Mouse (Mus musculus): ENCODE data around the gene Ankrd63. TPM values are rescaled to one million over a fixed set of nuclear protein-coding genes. Genes with fewer than 3 reads are reported as not detected.
A peak's percentile ranks its signal among the peaks of the same experiment; 100 is the strongest.

The Ankrd63 gene
- 0.06 and 0.11 TPM in 2 replicates for polyA plus RNA-seq (2015; fragmentation: Nextera tagmentation; extraction: Ambion mirVana)

DNA sequence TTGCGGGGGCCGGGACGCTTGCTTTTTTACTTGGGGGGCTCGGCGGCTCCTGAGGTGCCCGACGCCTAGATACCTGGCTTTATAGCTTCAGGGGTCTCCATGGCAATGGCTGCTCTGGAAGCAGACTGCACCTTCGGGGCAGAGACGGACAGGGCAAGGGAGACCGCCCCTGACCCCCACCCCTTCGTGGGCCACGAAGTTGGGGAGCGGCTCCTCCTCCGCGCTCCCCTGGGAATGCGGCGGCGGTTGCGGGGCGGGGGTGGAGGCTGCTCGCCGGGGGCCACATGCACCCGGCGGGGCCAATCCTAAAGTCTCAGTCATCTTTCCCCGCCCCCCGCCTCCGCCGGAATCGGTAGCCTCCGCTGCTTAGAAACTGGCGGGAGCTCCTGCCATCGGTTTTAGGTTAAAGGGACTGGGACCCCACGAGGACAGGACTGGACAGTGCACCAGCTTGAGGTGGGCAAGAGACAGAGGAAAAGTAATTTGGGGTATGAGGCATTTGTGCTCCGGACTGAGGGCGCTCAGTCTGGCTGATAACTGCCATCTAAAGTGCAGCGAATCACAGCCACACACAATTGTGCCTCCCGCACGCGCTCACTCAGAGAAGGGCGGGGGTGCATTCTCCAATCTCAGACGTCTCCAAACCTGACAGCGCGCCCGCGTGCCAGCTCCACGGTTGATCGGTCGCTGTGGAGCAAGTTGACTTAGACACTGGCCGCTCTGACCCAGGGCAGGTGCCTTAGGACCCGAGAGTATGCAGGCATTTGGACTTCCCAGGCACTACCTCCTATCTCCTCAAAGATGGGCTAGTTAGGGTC, at the start of gene Ankrd63:
Ankrd63 (minus strand) TSS at position 51 of the 818 bp plus-strand sequence.
- Histone ChIP-seq H3K27ac (ENCODE audit: low read length) (no peak within 1 kb of the TSS), H3K4me2 (ENCODE audit: low read depth, low read length) (peak within 1 kb of the TSS; percentile 68), H3K4me3 (ENCODE audit: low read length) (peak within 1 kb of the TSS; percentile 45), H3K9ac (ENCODE audit: low read length) (peak within 1 kb of the TSS; percentile 44), H3K4me1 (replicated peaks; ENCODE audit: control insufficient read depth, insufficient read depth, low read length) (peaks cover 27% of the 10 kb centered on the region), H3K36me3 (ENCODE audit: control insufficient read depth, insufficient read depth, low read length) (no peaks in the 10 kb centered on the region), H3K9me3 (ENCODE audit: control insufficient read depth, low read length) (no peaks in the 10 kb centered on the region), H3K27me3 (ENCODE audit: control insufficient read depth, insufficient read depth, low read depth, low read length) (peaks cover 90% of the 10 kb centered on the region)
- no peak for ATAC-seq (ENCODE audit: low read depth)
- 1% methylated on average over 50 of the region's 50 CpGs for WGBS

- Histone ChIP-seq H3K36me3 (ENCODE audit: control insufficient read depth, insufficient read depth, low read length) (no peaks in the 10 kb centered on the region), H3K27ac (ENCODE audit: low read length) (no peak overlapping the region), H3K4me1 (replicated peaks; ENCODE audit: control insufficient read depth, insufficient read depth, low read length) (peaks cover 17% of the 10 kb centered on the region), H3K4me2 (ENCODE audit: low read depth, low read length) (no peak overlapping the region), H3K9me3 (ENCODE audit: control insufficient read depth, low read length) (no peaks in the 10 kb centered on the region), H3K4me3 (ENCODE audit: low read length) (no peak overlapping the region), H3K9ac (ENCODE audit: low read length) (no peak overlapping the region), H3K27me3 (ENCODE audit: control insufficient read depth, insufficient read depth, low read depth, low read length) (no peaks in the 10 kb centered on the region)
- 54% methylated on average over 3 of the region's 4 CpGs for WGBS
- ATAC-seq (ENCODE audit: low read depth), result no peak
Observed at GRCm38 (mm10) chr2:118752792-118753108, 49.0 kb upstream of the Ankrd63 start.

GRCm38 (mm10) chr2:118751896-118752791, 48.4 kb upstream of the Ankrd63 start:
- Histone ChIP-seq H3K4me2 (ENCODE audit: low read depth, low read length) (no peak overlapping the region), H3K4me3 (ENCODE audit: low read length) (no peak overlapping the region), H3K27ac (ENCODE audit: low read length) (no peak overlapping the region), H3K36me3 (ENCODE audit: control insufficient read depth, insufficient read depth, low read length) (no peaks in the 10 kb centered on the region), H3K9ac (ENCODE audit: low read length) (no peak overlapping the region), H3K4me1 (replicated peaks; ENCODE audit: control insufficient read depth, insufficient read depth, low read length) (peaks cover 23% of the 10 kb centered on the region), H3K27me3 (ENCODE audit: control insufficient read depth, insufficient read depth, low read depth, low read length) (no peaks in the 10 kb centered on the region), H3K9me3 (ENCODE audit: control insufficient read depth, low read length) (no peaks in the 10 kb centered on the region)
- 62% methylated on average over 16 of the region's 16 CpGs for WGBS
- no peak for ATAC-seq (ENCODE audit: low read depth)

GRCm38 (mm10) chr2:118750476-118750875, 46.7 kb upstream of the Ankrd63 start:
- H3K4me2 ChIP-seq (ENCODE audit: low read depth, low read length), result no peak overlapping the region
- H3K27me3 ChIP-seq (ENCODE audit: control insufficient read depth, insufficient read depth, low read depth, low read length), result no peaks in the 10 kb centered on the region
- no peak overlapping the region for H3K9ac ChIP-seq (ENCODE audit: low read length)
- WGBS, result 70% methylated on average over 8 of the region's 8 CpGs
- ATAC-seq (ENCODE audit: low read depth), result no peak
- no peak overlapping the region for H3K4me3 ChIP-seq (ENCODE audit: low read length)
- peaks cover 26% of the 10 kb centered on the region for H3K4me1 ChIP-seq (replicated peaks; ENCODE audit: control insufficient read depth, insufficient read depth, low read length)
- H3K36me3 ChIP-seq (ENCODE audit: control insufficient read depth, insufficient read depth, low read length), result no peaks in the 10 kb centered on the region
- no peak overlapping the region for H3K27ac ChIP-seq (ENCODE audit: low read length)
- no peaks in the 10 kb centered on the region for H3K9me3 ChIP-seq (ENCODE audit: control insufficient read depth, low read length)

GRCm38 (mm10) chr2:118749341-118749884, 45.6 kb upstream of the Ankrd63 start:
- H3K4me1 ChIP-seq (replicated peaks; ENCODE audit: control insufficient read depth, insufficient read depth, low read length), result peaks cover 34% of the 10 kb centered on the region
- no peak overlapping the region for H3K9ac ChIP-seq (ENCODE audit: low read length)
- H3K27ac ChIP-seq (ENCODE audit: low read length), result no peak overlapping the region
- H3K4me3 ChIP-seq (ENCODE audit: low read length), result no peak overlapping the region
- no peak overlapping the region for H3K4me2 ChIP-seq (ENCODE audit: low read depth, low read length)
- H3K9me3 ChIP-seq (ENCODE audit: control insufficient read depth, low read length), result no peaks in the 10 kb centered on the region
- 51% methylated on average over 10 of the region's 10 CpGs for WGBS
- H3K27me3 ChIP-seq (ENCODE audit: control insufficient read depth, insufficient read depth, low read depth, low read length), result peaks cover 5% of the 10 kb centered on the region
- no peak for ATAC-seq (ENCODE audit: low read depth)
- no peaks in the 10 kb centered on the region for H3K36me3 ChIP-seq (ENCODE audit: control insufficient read depth, insufficient read depth, low read length)

GRCm38 (mm10) chr2:118747301-118747960, 43.7 kb upstream of the Ankrd63 start:
- peaks cover 31% of the 10 kb centered on the region for H3K4me1 ChIP-seq (replicated peaks; ENCODE audit: control insufficient read depth, insufficient read depth, low read length)
- no peaks in the 10 kb centered on the region for H3K9me3 ChIP-seq (ENCODE audit: control insufficient read depth, low read length)
- no peak for ATAC-seq (ENCODE audit: low read depth)
- H3K27ac ChIP-seq (ENCODE audit: low read length), result peak overlapping the region; percentile 32; the same call in 1 of the 2 replicates
- peak overlapping the region; percentile 77 for H3K4me2 ChIP-seq (ENCODE audit: low read depth, low read length)
- H3K36me3 ChIP-seq (ENCODE audit: control insufficient read depth, insufficient read depth, low read length), result no peaks in the 10 kb centered on the region
- WGBS, result 17% methylated on average over 10 of the region's 10 CpGs
- H3K27me3 ChIP-seq (ENCODE audit: control insufficient read depth, insufficient read depth, low read depth, low read length), result peaks cover 6% of the 10 kb centered on the region
- peak overlapping the region; percentile 82 for H3K4me3 ChIP-seq (ENCODE audit: low read length)
- peak overlapping the region; percentile 25 for H3K9ac ChIP-seq (ENCODE audit: low read length)

GRCm38 (mm10) chr2:118745915-118746901, 42.4 kb upstream of the Ankrd63 start:
- Histone ChIP-seq H3K27me3 (ENCODE audit: control insufficient read depth, insufficient read depth, low read depth, low read length) (peaks cover 6% of the 10 kb centered on the region), H3K9me3 (ENCODE audit: control insufficient read depth, low read length) (no peaks in the 10 kb centered on the region), H3K4me1 (replicated peaks; ENCODE audit: control insufficient read depth, insufficient read depth, low read length) (peaks cover 31% of the 10 kb centered on the region), H3K36me3 (ENCODE audit: control insufficient read depth, insufficient read depth, low read length) (no peaks in the 10 kb centered on the region), H3K27ac (ENCODE audit: low read length) (peak overlapping the region; percentile 40), H3K4me2 (ENCODE audit: low read depth, low read length) (peak overlapping the region; percentile 77), H3K4me3 (ENCODE audit: low read length) (peak overlapping the region; percentile 82), H3K9ac (ENCODE audit: low read length) (peak overlapping the region; percentile 84)
- WGBS, result under 1% methylated on average over 76 of the region's 113 CpGs
- ATAC-seq (ENCODE audit: low read depth), result peak; percentile 45

GRCm38 (mm10) chr2:118745232-118745884, 41.6 kb upstream of the Ankrd63 start, which contains the start of gene Inafm2:
TSS of gene Inafm2 (plus strand) at chr2:118745758.
- H3K36me3 ChIP-seq (ENCODE audit: control insufficient read depth, insufficient read depth, low read length), result no peaks in the 10 kb centered on the region
- peak within 1 kb of the TSS; percentile 40 for H3K27ac ChIP-seq (ENCODE audit: low read length)
- peak within 1 kb of the TSS; percentile 77 for H3K4me2 ChIP-seq (ENCODE audit: low read depth, low read length)
- H3K9ac ChIP-seq (ENCODE audit: low read length), result peak within 1 kb of the TSS; percentile 84
- peaks cover 6% of the 10 kb centered on the region for H3K27me3 ChIP-seq (ENCODE audit: control insufficient read depth, insufficient read depth, low read depth, low read length)
- ATAC-seq (ENCODE audit: low read depth), result peak; percentile 95
- H3K4me1 ChIP-seq (replicated peaks; ENCODE audit: control insufficient read depth, insufficient read depth, low read length), result peaks cover 27% of the 10 kb centered on the region
- no peaks in the 10 kb centered on the region for H3K9me3 ChIP-seq (ENCODE audit: control insufficient read depth, low read length)
- under 1% methylated on average over 44 of the region's 57 CpGs for WGBS
- H3K4me3 ChIP-seq (ENCODE audit: low read length), result peak within 1 kb of the TSS; percentile 82
